Mouse (Mus musculus) thymus, adult 2 months (tissue): ENCODE measurements around the gene Zfp362. TPM values are rescaled to one million over a fixed set of nuclear protein-coding genes. Genes with fewer than 3 reads are reported as not detected.

Source experiments
- DNase-seq: peaks from one replicate; pipeline ENCODE4 v3.0.0; 2021
- H3K27ac ChIP-seq: fragments of 200-500 bp; 2 replicates; pipeline ENCODE4 v1.5.1; 2012; ENCODE audit warnings: low read length, control low read depth; ENCODE audit not compliant: control insufficient read depth, insufficient read depth
- H3K27me3 ChIP-seq: fragments of 200-500 bp; 2 replicates; pipeline ENCODE4 v1.6.1; 2012; ENCODE audit warnings: mild to moderate bottlenecking, low read length, moderate library complexity, mixed read lengths; ENCODE audit not compliant: control insufficient read depth, insufficient read depth
- H3K36me3 ChIP-seq: fragments of 200-500 bp; 2 replicates; pipeline ENCODE4 v1.6.1; 2012; ENCODE audit warnings: mild to moderate bottlenecking, low read length, moderate library complexity; ENCODE audit not compliant: control insufficient read depth, insufficient read depth
- H3K4me1 ChIP-seq: fragments of 200-500 bp; replicated peaks from 2 replicates; pipeline ENCODE4 v1.6.1; 2012; ENCODE audit warnings: low read length; ENCODE audit not compliant: control insufficient read depth, insufficient read depth
- H3K4me3 ChIP-seq: fragments of 200-500 bp; 2 replicates; pipeline ENCODE4 v1.5.1; 2012; ENCODE audit warnings: mild to moderate bottlenecking, low read length, control low read depth, moderate library complexity; ENCODE audit not compliant: control insufficient read depth, insufficient read depth
- CTCF ChIP-seq: fragments of 200-500 bp; IDR thresholded peaks from 2 replicates; pipeline ENCODE4 v1.5.1; 2012; ENCODE audit warnings: mild to moderate bottlenecking, control low read depth, low read length, moderate library complexity, borderline replicate concordance; ENCODE audit not compliant: control insufficient read depth, poor library complexity, insufficient read depth; ENCODE audit errors: extremely low read depth
- POLR2A ChIP-seq: fragments of 200-500 bp; IDR thresholded peaks from 2 replicates; pipeline ENCODE4 v1.6.1; 2012; ENCODE audit warnings: mild to moderate bottlenecking, low read length, control low read depth, moderate library complexity; ENCODE audit not compliant: control insufficient read depth, poor library complexity, insufficient read depth; ENCODE audit errors: extremely low read depth
- WGBS: fragments of 180-500 bp; shearing (Covaris S2); methylation state at CpG from one replicate; pipeline ENCODE4 v1.1.7; 2018; 5-methylcytosine and 5-hydroxymethylcytosine counted together
- polyA plus RNA-seq: library from polyadenylated mRNA; depleted of rRNA; stranded (reverse); fragments of >200 nt; gene quantifications from 2 replicates; pipeline ENCODE4 v1.2.3, GENCODE M21; 2012

Gene Zfp362
- polyA plus RNA-seq, 1 experiment, result 105 TPM

DNA sequence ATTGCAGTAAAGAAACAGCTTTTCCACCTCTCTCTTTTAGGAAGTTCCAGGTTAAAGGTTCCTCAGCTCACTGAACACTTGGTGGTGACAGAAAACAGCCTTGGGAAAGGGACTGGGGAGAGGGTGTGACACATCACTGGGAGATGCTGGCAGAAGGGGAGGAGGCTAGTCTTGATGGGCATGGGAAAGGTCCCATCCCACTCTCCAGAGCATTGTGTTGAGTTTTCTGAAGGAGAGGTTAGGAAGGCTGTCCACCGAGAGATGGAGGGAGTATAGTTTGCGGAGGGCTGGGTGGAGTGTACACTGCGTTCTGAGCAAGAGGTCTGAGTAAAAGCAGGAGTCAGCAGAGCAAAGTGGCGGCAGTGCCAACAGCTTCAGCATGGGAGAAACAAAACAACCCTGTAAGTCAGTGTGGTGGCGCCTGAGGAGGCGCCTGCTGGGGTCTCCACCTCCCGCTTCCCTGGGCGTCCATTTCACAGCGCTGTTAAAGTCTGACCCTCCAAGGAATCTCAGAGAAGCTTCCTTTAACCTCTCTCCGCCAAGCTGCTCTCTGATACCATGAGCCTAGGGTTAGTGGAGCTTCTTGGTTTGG lies 63.4 kb downstream of the Zfp362 start:
- Histone ChIP-seq H3K27me3 (no peaks in the 10 kb centered on the region), H3K36me3 (peaks cover 35% of the 10 kb centered on the region), H3K4me1 (peaks cover 3% of the 10 kb centered on the region), H3K4me3 (no peak overlapping the region), H3K27ac (no peak overlapping the region)
- WGBS, result 97% methylated on average over 10 of the region's 10 CpGs
- no peak for TF ChIP-seq POLR2A
- TF ChIP-seq CTCF, result no peak
- no peak for DNase-seq

- 94% methylated on average over 5 of the region's 5 CpGs for WGBS
- Histone ChIP-seq H3K4me1 (peaks cover 9% of the 10 kb centered on the region), H3K36me3 (peaks cover 30% of the 10 kb centered on the region), H3K27ac (no peak overlapping the region), H3K27me3 (no peaks in the 10 kb centered on the region), H3K4me3 (no peak overlapping the region)
- no peak for TF ChIP-seq POLR2A
- no peak for TF ChIP-seq CTCF
- DNase-seq, result no peak
Observed at GRCm38 (mm10) chr4:128741906-128742305, 63.9 kb downstream of the Zfp362 start.

DNA sequence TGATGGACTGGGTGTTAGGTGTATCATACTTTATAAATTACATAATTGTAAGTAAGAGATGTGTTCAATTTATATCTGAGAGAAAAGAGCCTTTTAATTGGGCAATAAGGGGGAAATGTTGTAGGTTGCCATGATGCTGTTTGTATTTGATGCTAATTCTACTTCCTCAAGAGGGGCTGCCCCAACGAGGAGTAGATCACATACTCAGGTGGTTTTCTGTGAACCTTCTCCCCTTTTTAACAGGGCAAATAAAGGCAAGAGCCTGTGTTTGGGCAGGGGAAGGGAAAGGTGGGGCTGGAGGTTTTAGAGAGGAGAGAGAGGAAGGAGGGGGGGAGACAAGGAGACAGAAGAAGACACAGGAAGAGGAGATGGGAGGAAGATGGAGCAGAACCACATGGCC lies 65.0 kb downstream of the Zfp362 start:
- TF ChIP-seq POLR2A (no peak), CTCF (no peak)
- H3K4me3 ChIP-seq, result no peak overlapping the region
- peaks cover 21% of the 10 kb centered on the region for H3K36me3 ChIP-seq
- 33% methylated on average over 1 of the region's 1 CpGs for WGBS
- H3K4me1 ChIP-seq, result peaks cover 14% of the 10 kb centered on the region
- H3K27ac ChIP-seq, result no peak overlapping the region
- no peaks in the 10 kb centered on the region for H3K27me3 ChIP-seq
- no peak for DNase-seq

DNA sequence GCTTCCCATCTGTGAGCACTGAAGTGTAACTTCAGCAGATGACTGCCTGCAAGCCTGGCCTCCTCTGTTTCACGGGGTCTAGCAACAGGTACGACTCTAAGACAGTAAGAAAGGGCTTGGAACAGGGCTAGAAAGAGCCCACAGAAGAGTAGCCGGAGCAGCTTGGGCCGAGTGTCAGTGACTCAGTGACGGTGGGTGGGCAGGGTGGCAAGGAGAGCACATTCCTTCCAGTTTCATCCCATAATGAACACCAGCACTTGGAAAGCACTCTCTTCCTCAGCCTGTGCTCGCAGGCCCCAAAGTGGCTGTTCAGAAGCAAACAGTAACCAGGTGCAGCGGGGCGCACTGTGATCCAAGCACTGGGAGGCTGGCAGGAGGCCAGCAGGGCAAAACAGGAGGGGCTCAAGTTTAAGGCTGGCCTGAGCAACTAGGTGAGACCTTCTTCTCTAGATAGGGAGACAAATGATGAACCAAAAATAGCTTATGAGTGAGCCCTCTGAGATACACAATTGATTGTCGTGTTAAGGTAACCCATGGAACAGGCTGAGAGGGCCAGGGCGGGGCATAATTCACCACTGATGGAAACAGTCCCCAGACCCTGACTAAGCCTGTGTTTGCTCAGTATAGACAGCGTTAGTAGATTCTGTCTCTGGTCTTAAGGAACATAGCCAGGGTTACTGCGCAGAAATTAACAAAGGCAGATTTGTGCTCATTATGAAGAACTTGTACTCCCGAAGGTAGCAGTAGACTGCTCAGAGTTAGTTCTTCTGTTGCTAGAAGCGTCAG lies 67.8 kb downstream of the Zfp362 start:
- H3K27me3 ChIP-seq, result no peaks in the 10 kb centered on the region
- WGBS, result 91% methylated on average over 14 of the region's 14 CpGs
- TF ChIP-seq CTCF (no peak), POLR2A (no peak)
- no peak for DNase-seq
- no peak overlapping the region for H3K27ac ChIP-seq
- no peak overlapping the region for H3K4me3 ChIP-seq
- peaks cover 41% of the 10 kb centered on the region for H3K4me1 ChIP-seq
- H3K36me3 ChIP-seq, result no peaks in the 10 kb centered on the region

DNA sequence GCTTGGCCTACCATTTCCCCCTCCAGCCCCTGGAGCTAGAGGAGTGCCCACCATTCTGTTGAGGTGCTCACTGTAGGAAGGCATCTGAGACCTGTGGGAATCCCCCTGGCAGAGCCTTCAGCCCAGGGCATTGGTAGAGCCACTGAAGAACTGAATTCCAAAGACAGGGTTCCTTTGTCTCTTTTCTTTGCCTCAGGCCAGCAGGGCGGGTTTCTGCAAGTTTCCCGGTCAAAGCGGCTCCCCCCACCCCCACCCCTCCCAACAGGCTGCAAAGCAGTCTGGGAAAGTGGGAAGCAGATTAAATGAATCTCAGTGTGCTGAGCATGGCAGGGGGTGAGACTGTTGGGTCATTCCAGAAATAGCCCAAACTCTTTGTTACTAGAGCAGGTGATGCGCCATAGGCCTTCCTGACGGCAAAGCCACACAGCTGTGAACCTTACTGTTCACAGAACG lies 68.7 kb downstream of the Zfp362 start:
- 77% methylated on average over 6 of the region's 6 CpGs for WGBS
- H3K4me3 ChIP-seq, result no peak overlapping the region
- no peak for DNase-seq
- TF ChIP-seq CTCF, result no peak
- TF ChIP-seq POLR2A, result no peak
- H3K27me3 ChIP-seq, result no peaks in the 10 kb centered on the region
- peak overlapping the region; percentile 29; the same call in 1 of the 2 replicates for H3K27ac ChIP-seq
- no peaks in the 10 kb centered on the region for H3K36me3 ChIP-seq
- H3K4me1 ChIP-seq, result peaks cover 43% of the 10 kb centered on the region

DNA sequence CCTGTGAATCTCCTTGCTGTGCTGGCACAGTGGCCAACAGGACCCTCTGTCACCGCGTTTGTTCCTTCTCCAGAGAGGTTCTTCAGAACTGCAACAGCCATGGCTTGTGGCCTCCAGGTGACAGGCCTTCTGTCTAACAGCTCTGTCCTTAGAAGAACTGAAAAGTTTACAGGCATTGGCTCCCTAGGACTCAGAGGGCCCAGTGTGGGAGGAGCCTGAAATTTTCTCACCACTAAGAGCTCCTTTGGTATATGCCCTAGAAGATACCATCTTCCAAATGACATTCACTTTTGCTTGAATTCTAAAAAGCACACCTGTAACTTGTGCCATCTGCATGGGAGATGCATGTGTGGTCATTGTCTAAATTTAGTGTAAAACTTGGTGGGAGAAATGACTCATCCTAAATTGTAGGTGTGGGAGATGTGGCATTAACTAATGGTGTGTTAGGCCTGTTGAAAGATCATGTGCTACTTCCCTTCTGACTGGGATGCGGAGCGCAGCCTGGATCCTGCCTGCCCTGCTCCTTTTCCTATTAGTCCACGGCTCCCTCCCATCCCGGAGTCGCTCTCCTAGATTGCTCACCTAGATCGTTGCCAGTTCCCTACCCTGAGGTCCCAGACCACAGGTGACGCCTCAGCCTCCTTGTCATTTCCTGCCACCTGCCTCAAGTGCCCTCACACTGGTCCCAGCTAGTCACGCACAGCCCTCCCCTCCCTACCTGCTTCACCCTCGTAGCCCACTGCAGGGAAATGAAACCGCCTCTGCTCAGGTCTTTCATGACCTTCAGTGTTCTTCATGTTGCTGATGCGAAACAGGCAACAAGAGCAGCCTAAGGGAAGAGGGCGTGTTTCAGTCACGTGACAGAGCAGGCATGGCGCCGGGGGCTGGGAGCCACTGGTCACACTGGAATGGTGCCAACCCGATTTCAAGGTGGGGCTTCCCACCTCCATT lies 70.8 kb downstream of the Zfp362 start:
- peaks cover 48% of the 10 kb centered on the region for H3K4me1 ChIP-seq
- WGBS, result 29% methylated on average over 18 of the region's 18 CpGs
- no peaks in the 10 kb centered on the region for H3K36me3 ChIP-seq

DNA sequence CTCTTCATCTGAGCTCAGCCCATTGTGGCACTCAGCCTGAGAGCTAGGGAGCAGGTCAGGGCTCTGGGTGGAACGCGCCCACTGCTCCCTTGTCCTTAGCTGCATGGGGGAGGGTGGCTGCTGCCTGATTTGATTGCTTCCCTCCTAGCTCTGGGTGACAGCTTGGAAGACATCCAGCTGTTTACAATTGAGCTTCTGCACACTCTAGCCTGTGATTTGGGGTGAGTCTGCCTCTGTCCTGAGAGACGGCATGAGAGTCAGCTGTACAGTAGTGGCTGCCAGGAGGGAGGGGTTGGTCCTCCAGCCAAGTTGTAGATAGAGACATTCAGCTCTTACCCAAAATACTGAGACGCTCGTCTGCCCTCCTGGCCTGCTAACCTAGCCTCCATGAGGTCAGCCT lies 71.6 kb downstream of the Zfp362 start:
- TF ChIP-seq CTCF (no peak), POLR2A (no peak)
- no peak for DNase-seq

More for the DNA sequence above, 70.8 kb downstream of the Zfp362 start:
- no peak overlapping the region for H3K4me3 ChIP-seq
- peak; percentile 63 for DNase-seq
- H3K27me3 ChIP-seq, result no peaks in the 10 kb centered on the region
- no peak for TF ChIP-seq POLR2A
- TF ChIP-seq CTCF, result no peak
- peak overlapping the region; percentile 22; the same call in 1 of the 2 replicates for H3K27ac ChIP-seq

More for the DNA sequence above, 71.6 kb downstream of the Zfp362 start:
- Histone ChIP-seq H3K36me3 (no peaks in the 10 kb centered on the region), H3K27me3 (no peaks in the 10 kb centered on the region), H3K27ac (peak overlapping the region; percentile 11; the same call in 1 of the 2 replicates), H3K4me1 (peaks cover 55% of the 10 kb centered on the region), H3K4me3 (no peak overlapping the region)
- WGBS, result 75% methylated on average over 5 of the region's 5 CpGs
